Mouse (Mus musculus): Measurements from ENCODE around the gene Baat. TPM values are rescaled to one million over a fixed set of nuclear protein-coding genes. Genes with fewer than 3 reads are reported as not detected.

Gene Baat
- polyA plus RNA-seq, 1 experiment from 2014 or later: not detected

Other genes with a start within 250 kb of the Baat start
- gene Acnat2, start 98.4 kb downstream of the Baat start, polyA plus RNA-seq (2015; fragmentation: Nextera tagmentation; extraction: Ambion mirVana): not detected in 2 replicates
- gene Acnat1, start 32.6 kb downstream of the Baat start, polyA plus RNA-seq (2015; fragmentation: Nextera tagmentation; extraction: Ambion mirVana): 0.13 TPM in 1 of 2 replicates, not detected in the other
- 75.7 and 78.1 TPM in 2 replicates for gene Mrpl50, start 14.5 kb upstream of the Baat start, polyA plus RNA-seq (2015; fragmentation: Nextera tagmentation; extraction: Ambion mirVana)
- 10.2 and 10.5 TPM in 2 replicates for gene Zfp189, start 14.6 kb upstream of the Baat start, polyA plus RNA-seq (2015; fragmentation: Nextera tagmentation; extraction: Ambion mirVana)
- gene Aldob, start 43.0 kb upstream of the Baat start, polyA plus RNA-seq (2015; fragmentation: Nextera tagmentation; extraction: Ambion mirVana): 0.14 and 8.8 TPM in 2 replicates
- 123 and 135 TPM in 2 replicates for gene Tmem246, start 91.3 kb upstream of the Baat start, polyA plus RNA-seq (2015; fragmentation: Nextera tagmentation; extraction: Ambion mirVana)
- 40.0 and 42.2 TPM in 2 replicates for gene Rnf20, start 125.4 kb upstream of the Baat start, polyA plus RNA-seq (2015; fragmentation: Nextera tagmentation; extraction: Ambion mirVana)
- 0.64 and 0.74 TPM in 2 replicates for gene Ppp3r2, start 175.5 kb upstream of the Baat start, polyA plus RNA-seq (2015; fragmentation: Nextera tagmentation; extraction: Ambion mirVana)